Mouse (Mus musculus) stomach, embryonic 14.5 days (tissue): ENCODE results near the gene Gm20388. TPM values are rescaled to one million over a fixed set of nuclear protein-coding genes. Genes with fewer than 3 reads are reported as not detected.

Experiments
- ATAC-seq: fragments of 200-750 bp; cut with Nextera tagmentation; 2 replicates; pipeline ENCODE4 v1.8.0; 2017; ENCODE audit warnings: low read depth, moderate TSS enrichment; ENCODE audit not compliant: insufficient number of reproducible peaks, insufficient read depth, low FRiP score
- H3K27ac ChIP-seq: fragments of 300-500 bp; sonication (generic); 2 replicates; pipeline ENCODE4 v1.5.1; 2014; ENCODE audit warnings: mild to moderate bottlenecking, low read length, moderate library complexity, mixed read lengths
- H3K27me3 ChIP-seq: fragments of 300-500 bp; sonication (generic); 2 replicates; pipeline ENCODE4 v1.6.1; 2014; ENCODE audit warnings: low read length, control low read depth, mixed read lengths; ENCODE audit not compliant: control insufficient read depth, insufficient read depth
- H3K36me3 ChIP-seq: fragments of 300-500 bp; sonication (generic); 2 replicates; pipeline ENCODE4 v1.6.1; 2014; ENCODE audit warnings: mild to moderate bottlenecking, control low read depth, low read length, moderate library complexity, mixed read lengths; ENCODE audit not compliant: control insufficient read depth, insufficient read depth
- H3K4me1 ChIP-seq: fragments of 300-500 bp; sonication (generic); 2 replicates; pipeline ENCODE4 v1.6.1; 2014; ENCODE audit warnings: low read length, control low read depth, mixed read lengths; ENCODE audit not compliant: control insufficient read depth, insufficient read depth
- H3K4me2 ChIP-seq: fragments of 300-500 bp; sonication (generic); replicated peaks from 2 replicates; pipeline ENCODE4 v1.6.1; 2014; ENCODE audit warnings: low read depth, low read length, control low read depth
- H3K4me3 ChIP-seq: fragments of 300-500 bp; sonication (generic); 2 replicates; pipeline ENCODE4 v1.5.1; 2014; ENCODE audit warnings: low read depth, low read length, control low read depth
- H3K9ac ChIP-seq: fragments of 300-500 bp; sonication (generic); replicated peaks from 2 replicates; pipeline ENCODE4 v1.6.1; 2014; ENCODE audit warnings: low read depth, mild to moderate bottlenecking, control low read depth, low read length, moderate library complexity, mixed read lengths
- H3K9me3 ChIP-seq: fragments of 300-500 bp; sonication (generic); 2 replicates; pipeline ENCODE4 v1.6.1; 2016; ENCODE audit warnings: low read depth, low read length, control low read depth; ENCODE audit not compliant: control insufficient read depth
- WGBS: fragments of 180-500 bp; shearing (Covaris S2); extraction: QIAGEN DNeasy Blood & Tissue Kit; methylation state at CpG from one replicate; pipeline ENCODE4 v1.1.7; 2014; 5-methylcytosine and 5-hydroxymethylcytosine counted together
- polyA plus RNA-seq: library from polyadenylated mRNA; unstranded; fragments of >200 nt; fragmentation: Nextera tagmentation; extraction: Ambion mirVana; gene quantifications from 2 replicates; pipeline ENCODE4 v1.2.1, GENCODE M21; 2014

The Gm20388 gene
- polyA plus RNA-seq, 1 experiment from 2014 or later: 11.4 TPM

- Histone ChIP-seq H3K4me3 (no peak overlapping the region), H3K4me2 (no peak overlapping the region), H3K4me1 (no peaks in the 10 kb centered on the region), H3K27ac (no peak overlapping the region), H3K36me3 (no peaks in the 10 kb centered on the region), H3K9ac (no peak overlapping the region), H3K9me3 (no peaks in the 10 kb centered on the region), H3K27me3 (no peaks in the 10 kb centered on the region)
- WGBS: 19% methylated on average over 8 of the region's 8 CpGs
- ATAC-seq: no peak
These were observed 4457.6 kb downstream of the Gm20388 start for GRCm38 (mm10) chr8:124368213-124368612.

DNA sequence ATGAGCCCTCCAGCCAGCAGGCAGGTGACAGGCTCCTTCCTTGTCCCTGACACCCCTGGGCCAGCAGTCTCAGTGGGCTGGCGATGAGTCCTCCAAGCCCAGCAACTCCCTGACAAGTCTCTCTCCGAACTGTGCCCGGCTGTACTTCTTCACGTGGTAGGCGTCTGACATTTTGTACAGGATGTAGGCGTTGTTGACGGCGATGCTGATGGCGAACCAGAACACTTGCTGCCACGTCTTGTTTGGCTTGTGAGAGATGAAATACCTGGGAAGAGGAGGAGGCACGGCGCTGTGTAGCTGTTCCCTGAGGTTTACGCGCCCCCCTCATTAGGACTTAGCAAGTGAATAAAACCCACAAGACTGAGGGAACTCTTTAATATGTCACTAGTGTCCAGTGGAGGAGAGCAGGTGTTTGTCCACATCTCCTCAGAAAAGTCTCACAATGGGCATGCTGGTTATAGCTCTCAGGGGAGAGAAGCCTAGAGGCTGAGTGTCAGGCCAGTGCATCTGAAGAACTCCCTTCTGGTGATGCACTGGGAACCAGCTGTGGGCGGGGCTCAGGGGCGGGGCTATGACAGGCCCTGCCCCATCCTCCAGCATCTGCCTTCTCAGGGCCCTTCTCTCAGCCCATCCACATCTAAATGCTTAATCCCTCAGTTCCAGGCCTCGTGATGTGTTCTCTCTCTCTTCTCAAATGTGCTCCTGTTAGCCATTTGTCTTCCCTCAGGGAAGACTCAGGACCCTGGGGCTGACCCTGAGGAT, 4460.0 kb downstream of the Gm20388 start:
- Histone ChIP-seq H3K9ac (no peak overlapping the region), H3K4me1 (no peaks in the 10 kb centered on the region), H3K27me3 (no peaks in the 10 kb centered on the region), H3K4me2 (no peak overlapping the region), H3K9me3 (no peaks in the 10 kb centered on the region), H3K4me3 (no peak overlapping the region), H3K36me3 (no peaks in the 10 kb centered on the region), H3K27ac (no peak overlapping the region)
- no peak for ATAC-seq
- WGBS: 76% methylated on average over 17 of the region's 17 CpGs

- Histone ChIP-seq H3K9ac (no peak overlapping the region), H3K9me3 (no peaks in the 10 kb centered on the region), H3K4me3 (no peak overlapping the region), H3K27ac (no peak overlapping the region), H3K4me2 (no peak overlapping the region), H3K36me3 (no peaks in the 10 kb centered on the region), H3K4me1 (no peaks in the 10 kb centered on the region), H3K27me3 (no peaks in the 10 kb centered on the region)
- ATAC-seq: no peak
- WGBS: 85% methylated on average over 23 of the region's 23 CpGs
These were observed 4460.9 kb downstream of the Gm20388 start for GRCm38 (mm10) chr8:124371410-124372123.

GRCm38 (mm10) chr8:124373753-124374152, 4463.1 kb downstream of the Gm20388 start:
- no peak overlapping the region for H3K27ac ChIP-seq
- ATAC-seq: no peak
- no peaks in the 10 kb centered on the region for H3K9me3 ChIP-seq
- no peak overlapping the region for H3K4me2 ChIP-seq
- H3K27me3 ChIP-seq: no peaks in the 10 kb centered on the region
- H3K9ac ChIP-seq: no peak overlapping the region
- H3K36me3 ChIP-seq: no peaks in the 10 kb centered on the region
- no peaks in the 10 kb centered on the region for H3K4me1 ChIP-seq
- 89% methylated on average over 5 of the region's 5 CpGs for WGBS
- H3K4me3 ChIP-seq: no peak overlapping the region

GRCm38 (mm10) chr8:124375168-124375567, 4464.5 kb downstream of the Gm20388 start:
- no peaks in the 10 kb centered on the region for H3K27me3 ChIP-seq
- H3K36me3 ChIP-seq: no peaks in the 10 kb centered on the region
- no peak overlapping the region for H3K27ac ChIP-seq
- 77% methylated on average over 6 of the region's 6 CpGs for WGBS
- ATAC-seq: no peak
- no peak overlapping the region for H3K4me3 ChIP-seq
- H3K4me1 ChIP-seq: no peaks in the 10 kb centered on the region
- H3K9me3 ChIP-seq: no peaks in the 10 kb centered on the region
- no peak overlapping the region for H3K4me2 ChIP-seq
- H3K9ac ChIP-seq: no peak overlapping the region

DNA sequence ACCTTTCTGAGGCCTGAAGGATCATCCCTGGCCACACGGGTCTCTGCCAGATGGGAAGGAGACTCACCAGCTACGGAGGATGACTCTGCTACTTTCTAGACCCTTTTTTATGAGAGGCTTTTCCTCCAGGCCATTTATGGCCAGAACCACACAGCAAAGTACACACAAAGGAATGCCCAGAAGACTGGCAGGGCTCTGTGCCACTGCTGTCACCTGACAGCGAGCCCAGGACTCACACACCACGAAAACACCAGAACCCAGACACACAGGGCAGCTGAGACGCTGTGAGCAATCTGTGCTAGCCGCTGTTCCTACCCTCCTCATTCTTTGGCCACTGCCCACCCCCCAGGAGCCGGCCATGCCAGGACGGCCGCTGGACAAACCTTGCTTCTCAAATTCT, 4465.1 kb downstream of the Gm20388 start:
- no peaks in the 10 kb centered on the region for H3K4me1 ChIP-seq
- no peak overlapping the region for H3K27ac ChIP-seq
- no peak overlapping the region for H3K4me3 ChIP-seq
- no peaks in the 10 kb centered on the region for H3K27me3 ChIP-seq
- no peak for ATAC-seq
- no peak overlapping the region for H3K9ac ChIP-seq
- H3K4me2 ChIP-seq: no peak overlapping the region
- H3K9me3 ChIP-seq: no peaks in the 10 kb centered on the region
- H3K36me3 ChIP-seq: no peaks in the 10 kb centered on the region
- WGBS: 88% methylated on average over 9 of the region's 9 CpGs

GRCm38 (mm10) chr8:124376406-124376805, 4465.8 kb downstream of the Gm20388 start:
- H3K27me3 ChIP-seq: no peaks in the 10 kb centered on the region
- no peak overlapping the region for H3K4me3 ChIP-seq
- no peak for ATAC-seq
- H3K4me1 ChIP-seq: no peaks in the 10 kb centered on the region
- no peak overlapping the region for H3K9ac ChIP-seq
- no peaks in the 10 kb centered on the region for H3K9me3 ChIP-seq
- H3K36me3 ChIP-seq: no peaks in the 10 kb centered on the region
- 89% methylated on average over 12 of the region's 12 CpGs for WGBS
- H3K4me2 ChIP-seq: no peak overlapping the region
- no peak overlapping the region for H3K27ac ChIP-seq

- H3K4me1 ChIP-seq: no peaks in the 10 kb centered on the region
- no peaks in the 10 kb centered on the region for H3K9me3 ChIP-seq
- no peaks in the 10 kb centered on the region for H3K27me3 ChIP-seq
- H3K36me3 ChIP-seq: no peaks in the 10 kb centered on the region
- H3K4me2 ChIP-seq: no peak overlapping the region
- H3K9ac ChIP-seq: no peak overlapping the region
- WGBS: 72% methylated on average over 6 of the region's 6 CpGs
- no peak overlapping the region for H3K27ac ChIP-seq
- no peak overlapping the region for H3K4me3 ChIP-seq
- ATAC-seq: no peak
These were observed 4468.6 kb downstream of the Gm20388 start for GRCm38 (mm10) chr8:124379289-124379688.
